Mouse (Mus musculus): Measurements from ENCODE around the gene Upk3bl.
A peak's percentile ranks its signal among the peaks of the same experiment; 100 is the strongest.
"Not testable (repeated sequence)": the region's sequence is repeated elsewhere in the genome, so short reads cannot be mapped to it uniquely, and the experiment has no call there.

Upk3bl gene

DNA sequence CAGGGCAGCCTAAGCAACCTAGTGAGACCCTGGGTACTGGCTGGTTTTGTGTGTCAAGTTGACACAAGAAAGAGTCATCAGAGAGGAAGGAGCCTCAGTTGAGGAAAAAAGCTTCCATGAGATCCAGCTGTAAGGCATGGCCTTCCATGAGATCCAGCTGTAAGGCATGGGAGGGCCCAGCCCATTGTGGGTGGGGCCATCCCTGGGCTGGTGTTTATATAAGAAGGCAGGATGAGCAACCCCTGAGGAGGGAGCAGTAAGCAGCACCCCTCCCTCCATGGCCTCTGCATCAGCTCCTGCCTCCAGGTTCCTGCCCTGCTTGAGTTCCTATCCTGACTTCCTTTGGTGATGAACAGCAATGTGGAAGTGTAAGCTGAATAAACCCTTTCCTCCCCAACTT, 5.8 kb upstream of the Upk3bl start:
- DNase-seq (ENCODE audit: low spot score), result not testable (repeated sequence)

DNA sequence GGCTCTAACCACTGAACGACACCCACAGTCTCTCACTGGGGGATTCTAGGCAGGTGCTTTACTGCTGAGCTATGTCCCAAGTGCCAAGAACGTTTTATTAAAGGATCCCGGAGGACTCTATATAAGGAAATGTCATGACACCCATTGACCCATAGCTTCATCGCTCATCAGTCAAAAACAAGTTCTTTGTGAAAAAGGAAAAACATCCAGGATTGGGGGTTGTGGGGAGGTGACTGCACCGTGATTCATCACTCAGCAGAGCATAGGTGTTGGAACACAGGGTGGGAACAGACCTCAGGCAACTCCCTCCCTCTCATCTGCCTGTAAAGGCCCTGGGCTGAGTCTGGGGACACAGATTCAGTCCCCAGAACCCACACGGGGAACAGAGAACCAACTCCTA, 4.4 kb upstream of the Upk3bl start:
- DNase-seq (ENCODE audit: low spot score), result no peak

DNA sequence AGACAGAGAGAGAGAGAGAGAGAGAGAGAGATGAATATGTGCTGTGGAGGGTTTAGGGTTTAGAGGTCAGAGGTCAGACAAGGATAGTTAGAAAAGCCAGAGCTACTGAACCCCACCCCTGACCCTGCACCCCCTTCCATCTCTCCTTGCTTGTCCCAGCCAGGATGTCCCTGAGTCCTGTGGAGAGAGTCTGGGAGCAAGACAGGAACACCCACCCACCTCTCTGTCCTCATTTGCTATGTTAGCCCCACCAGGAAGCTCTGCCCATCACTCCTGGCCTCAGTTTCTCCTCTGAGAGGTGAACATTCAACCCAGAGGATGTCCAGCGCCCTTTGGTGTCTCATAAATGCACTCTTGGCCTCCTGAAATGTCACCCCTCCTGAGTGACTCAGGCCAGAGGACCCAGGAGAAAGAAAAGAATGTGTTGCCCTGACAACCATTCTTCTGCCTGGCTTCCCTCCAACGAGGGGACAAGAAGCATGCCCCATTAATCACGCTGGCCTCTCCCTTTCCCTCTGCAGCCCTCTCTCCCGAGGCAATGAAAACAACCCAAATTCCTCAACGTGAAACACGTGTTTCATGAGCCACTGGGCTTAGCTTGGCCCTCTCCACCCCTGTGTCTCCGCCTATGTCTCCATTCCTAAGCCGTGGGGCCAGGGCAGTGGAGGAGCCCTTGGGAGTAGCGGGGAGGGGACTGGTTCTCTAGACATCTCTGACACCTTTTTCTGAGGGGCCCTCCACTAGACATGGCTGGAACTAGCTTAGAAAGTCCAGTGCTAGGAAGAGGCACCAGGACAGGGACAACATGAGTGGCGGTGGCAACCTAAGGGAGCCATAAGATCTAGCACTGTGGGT, 2.8 kb upstream of the Upk3bl start:
- DNase-seq (ENCODE audit: low spot score), result peak; percentile 90

DNA sequence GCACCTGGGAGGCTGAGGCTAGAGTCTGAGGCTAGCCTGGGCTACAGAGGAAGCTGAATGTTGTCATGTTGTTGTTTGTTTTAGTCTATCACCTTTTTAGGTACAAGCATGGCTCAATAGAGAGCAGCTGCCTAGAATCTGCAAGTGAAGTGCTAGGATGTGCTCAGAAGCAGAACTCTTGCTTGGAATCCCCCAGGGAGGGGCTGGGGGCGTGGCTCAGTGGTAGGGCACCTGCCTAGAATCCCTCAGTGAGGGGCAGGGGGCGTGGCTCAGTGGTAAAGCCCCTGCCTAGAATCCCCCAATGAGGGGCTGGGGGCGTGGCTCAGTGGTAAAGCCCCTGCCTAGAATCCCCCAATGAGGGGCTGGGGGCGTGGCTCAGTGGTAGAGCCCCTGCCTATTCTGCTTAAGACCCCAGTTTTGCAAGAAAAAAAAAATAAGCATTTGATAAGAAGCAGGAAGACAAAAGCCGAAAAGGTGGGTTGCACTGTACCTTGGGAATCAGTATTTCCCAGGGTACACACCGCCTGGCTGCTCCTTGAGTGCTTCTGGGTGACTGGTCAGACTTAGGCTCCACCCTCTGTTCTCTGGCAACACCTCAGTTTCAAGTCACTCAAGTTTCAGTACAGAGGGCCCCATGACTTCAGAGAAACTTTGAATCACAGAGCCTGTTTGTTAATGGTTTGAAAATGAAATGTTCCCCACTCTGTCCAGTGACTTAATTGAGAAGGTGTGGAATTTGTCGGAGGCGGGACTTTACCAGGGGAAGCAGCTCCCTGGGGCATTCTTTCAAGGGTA, 1.2 kb upstream of the Upk3bl start:
- DNase-seq (ENCODE audit: low spot score), result no peak

DNA sequence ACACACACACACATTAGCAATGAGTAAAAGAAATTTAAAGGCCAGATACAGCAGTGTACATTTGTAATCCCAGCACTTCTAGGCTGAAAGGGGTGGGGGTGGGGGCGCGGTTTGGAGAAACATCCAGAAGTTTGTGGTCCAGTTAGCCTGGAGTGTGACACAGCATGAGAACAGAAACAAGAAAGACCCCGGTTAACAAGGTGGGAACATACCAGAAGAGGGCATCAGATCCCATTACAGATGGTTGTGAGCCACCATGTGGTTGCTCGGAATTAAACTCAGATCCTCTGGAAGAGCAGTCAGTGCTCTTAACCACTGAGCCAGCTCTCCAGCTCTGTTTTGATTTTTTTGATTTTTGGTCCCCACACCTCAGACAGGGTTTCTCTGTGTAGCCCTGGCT, 1.8 kb downstream of the Upk3bl start:
- no peak for DNase-seq (ENCODE audit: low spot score)

DNA sequence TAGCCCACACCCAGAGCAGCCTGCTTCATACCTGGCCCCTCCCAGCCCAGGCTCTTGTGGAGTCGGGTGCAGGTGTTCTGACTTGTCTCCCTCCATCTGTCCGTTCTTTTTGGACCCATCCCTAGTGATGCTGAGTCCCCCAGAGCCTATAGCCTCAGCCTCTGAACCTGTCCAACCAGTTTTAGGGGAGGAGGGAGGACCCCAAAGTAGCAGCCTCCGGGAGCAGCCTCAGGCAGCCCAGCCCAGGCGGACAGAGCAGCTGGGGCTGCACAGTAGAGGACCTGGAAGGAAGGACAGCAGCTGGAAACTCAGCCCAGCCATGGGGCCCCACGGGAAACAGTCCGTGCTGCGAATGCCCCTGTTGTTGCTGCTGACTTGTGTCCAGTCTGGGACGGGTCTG, 2.8 kb downstream of the Upk3bl start:
- DNase-seq (ENCODE audit: low spot score), result no peak

DNA sequence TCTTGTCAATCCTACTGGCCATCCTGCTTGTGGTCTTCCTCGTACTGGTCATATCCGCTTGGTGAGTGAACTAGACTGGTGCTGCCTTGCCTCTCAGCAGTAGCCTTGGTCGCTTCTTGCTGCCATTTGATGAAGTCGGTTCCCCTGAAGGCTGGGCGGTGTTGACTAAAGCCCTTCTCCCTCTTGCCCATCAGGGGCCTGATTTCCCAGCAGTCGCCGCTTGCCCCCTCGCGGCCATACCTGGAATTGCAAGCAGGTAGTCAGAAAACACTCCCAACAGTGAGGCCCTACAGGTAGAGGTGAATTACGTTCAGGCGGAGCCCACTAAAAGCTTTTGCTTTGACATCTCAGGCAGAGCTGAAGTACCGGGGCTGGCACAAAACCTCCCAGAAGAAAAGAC, 7.3 kb downstream of the Upk3bl start:
- peak; percentile 90 for DNase-seq (ENCODE audit: low spot score)

DNA sequence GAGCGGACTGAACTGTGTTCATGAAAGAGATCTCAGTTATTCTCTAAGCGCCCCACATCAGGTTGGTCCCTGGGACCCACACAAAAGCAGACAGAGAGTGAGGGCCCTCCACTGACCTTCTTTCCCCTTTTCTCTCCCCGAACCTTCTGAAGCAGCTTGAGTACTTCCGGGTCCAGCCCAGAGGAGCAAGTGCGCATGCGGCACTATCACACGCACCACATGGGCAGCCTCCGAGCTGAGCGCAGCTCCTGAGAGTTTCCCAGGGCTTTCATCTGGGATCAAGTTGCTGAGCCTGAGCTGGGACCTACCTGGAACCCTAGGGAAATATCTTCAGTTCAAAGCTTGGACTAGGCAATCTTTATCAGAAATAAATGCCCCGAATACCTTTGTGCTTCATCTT, 9.6 kb downstream of the Upk3bl start:
- no peak for DNase-seq (ENCODE audit: low spot score)

DNA sequence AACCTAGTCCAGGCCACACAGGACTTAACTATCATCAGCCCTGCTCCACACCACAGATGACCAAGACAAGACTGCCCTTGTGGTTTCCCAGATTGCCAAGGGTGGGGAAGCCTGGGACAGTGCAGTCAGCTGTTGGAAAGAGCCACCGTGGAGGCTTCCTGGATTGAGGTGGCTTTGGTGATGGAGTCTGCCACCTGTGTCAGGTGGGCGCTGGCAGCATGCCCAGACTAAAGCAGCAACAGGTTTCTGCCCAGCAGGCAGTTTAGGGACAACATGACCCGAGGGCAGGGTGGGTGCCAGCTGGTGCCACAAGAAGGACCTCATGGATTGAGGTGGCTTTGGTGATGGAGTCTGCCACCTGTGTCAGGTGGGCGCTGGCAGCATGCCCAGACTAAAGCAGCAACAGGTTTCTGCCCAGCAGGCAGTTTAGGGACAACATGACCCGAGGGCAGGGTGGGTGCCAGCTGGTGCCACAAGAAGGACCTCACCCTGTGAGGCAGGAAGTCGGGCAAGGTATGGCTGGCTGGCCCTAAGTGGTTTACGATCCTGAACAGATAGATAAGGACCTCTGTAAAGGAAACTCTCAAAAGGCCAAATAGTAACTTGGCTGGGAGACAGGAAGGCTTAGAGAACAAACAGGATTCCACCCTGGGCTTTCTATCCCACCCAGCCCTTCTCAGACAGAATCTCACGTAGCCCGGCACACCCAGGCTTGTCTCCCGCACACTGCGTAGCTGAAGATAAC, 12.3 kb downstream of the Upk3bl start:
- not testable (repeated sequence) for DNase-seq (ENCODE audit: low spot score)

DNA sequence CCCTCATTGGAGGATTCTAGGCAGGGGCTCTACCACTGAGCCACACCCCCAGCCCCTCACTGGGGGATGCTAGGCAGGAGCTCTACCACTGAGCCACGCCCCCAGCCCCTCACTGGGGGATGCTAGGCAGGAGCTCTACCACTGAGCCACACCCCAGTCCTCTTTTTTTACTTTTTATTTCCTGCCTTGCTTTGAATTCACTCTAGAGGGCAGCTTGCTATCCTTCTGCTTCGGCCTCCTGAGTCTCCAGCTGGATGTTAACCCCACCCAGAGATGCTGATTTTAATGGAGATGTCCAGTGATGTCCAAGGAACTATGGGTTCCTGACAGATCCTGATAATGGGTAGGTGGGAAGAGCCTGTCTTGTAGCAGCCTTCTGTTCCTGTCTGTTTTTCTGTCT, 15.1 kb downstream of the Upk3bl start:
- no peak for DNase-seq (ENCODE audit: low spot score)

DNA sequence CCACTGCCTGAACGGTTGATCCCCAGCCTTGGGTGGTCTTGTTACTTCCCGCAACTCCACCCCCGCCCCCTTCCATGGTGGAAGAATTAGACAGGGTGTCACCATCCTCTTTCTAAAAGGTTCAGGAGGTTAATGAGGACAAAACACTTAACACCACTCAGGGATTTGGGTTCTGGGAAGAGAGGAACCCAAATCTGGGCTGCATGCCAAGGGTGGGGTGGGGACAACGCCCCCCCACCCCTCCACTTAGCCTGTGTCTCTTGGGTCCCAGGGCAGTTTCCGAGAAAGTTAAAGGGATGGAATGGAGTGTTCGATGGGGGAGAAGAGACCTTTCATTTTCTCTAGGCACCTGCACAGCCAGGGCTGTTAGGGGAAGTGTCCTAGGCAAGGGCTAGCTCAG, 18.8 kb downstream of the Upk3bl start:
- no peak for DNase-seq (ENCODE audit: low spot score)

DNA sequence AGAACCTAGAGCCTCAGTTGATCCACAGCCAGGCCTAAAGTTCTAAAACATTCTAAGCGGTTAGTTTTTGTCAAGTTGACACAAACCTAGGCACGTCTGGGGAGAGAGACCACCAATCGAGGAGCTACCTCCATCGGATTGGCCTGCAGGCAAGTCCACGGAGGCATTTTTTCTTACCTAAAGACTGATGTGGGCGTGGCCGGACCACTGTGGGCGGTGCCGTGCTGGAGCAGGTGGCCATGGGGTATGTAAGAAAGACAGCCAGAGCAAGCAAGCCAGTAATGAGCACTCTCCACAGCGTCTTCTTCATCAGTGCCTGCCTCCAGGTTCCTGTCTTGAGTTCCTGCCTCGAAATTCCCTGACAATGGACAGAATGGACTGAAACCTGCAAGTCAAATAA, 19.2 kb downstream of the Upk3bl start:
- DNase-seq (ENCODE audit: low spot score), result no peak

DNA sequence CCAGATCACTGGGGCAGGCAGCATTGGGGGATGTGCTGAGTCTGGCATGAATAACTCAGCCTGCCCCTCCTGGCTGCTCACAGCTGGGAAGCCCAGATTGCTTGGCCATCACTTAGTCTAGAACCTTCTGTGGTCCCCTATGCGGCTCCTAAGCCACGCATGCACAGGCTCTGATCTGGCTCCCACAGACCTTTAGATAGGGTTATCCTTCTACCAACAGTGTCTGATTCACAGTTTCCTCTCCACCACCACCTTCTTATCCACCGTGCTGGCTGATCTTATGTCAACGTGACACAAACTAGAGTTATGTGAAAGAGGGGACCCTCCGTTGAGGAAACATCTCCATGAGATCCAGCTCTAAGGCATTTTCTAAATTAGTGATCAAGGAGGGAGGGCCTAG, 20.8 kb downstream of the Upk3bl start:
- no peak for DNase-seq (ENCODE audit: low spot score)

DNA sequence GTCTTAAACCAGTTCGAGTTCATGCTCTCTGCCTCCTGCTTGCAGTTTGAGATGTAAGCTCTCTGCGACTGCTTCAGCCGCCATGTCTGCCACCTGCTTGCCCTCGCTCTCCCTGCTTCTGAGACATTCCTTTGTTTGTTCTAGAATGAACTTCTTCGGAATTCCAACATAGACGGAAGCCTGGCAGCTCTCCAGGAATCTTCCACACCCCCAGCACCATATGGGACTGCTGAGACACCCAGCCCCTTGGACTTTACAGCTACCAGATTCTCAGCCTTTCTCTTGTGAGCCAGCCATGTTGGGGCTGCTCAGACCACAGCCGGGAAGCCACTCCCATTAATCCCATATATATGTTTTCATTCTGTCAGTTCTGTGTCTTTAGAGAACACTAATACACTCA, 22.0 kb downstream of the Upk3bl start:
- no peak for DNase-seq (ENCODE audit: low spot score)

DNA sequence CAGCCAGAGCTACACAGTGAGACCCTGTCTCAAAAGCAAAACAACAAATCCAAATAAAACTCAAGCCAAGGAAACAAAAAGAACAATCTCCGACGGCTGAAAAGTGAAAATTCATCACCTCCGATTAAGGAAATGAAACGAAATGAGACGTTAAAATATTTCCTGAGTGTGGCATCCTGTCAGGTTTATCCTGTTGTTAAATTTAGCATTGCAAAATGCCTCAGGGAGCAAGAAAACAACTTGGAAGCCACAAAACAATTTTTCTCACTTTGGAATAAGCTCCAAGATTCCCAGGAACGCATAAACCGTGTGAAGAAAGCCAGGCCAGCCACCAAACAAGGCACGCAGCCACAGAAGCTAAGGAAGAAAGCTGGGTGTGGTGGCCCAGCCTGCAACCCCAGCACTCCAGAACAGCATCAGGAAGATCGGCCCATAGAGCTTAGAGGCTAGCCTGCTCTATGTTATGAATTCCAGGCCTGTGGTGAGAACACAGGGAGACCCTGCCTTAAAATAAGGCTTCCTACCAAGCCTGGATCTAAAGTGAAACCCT, 22.8 kb downstream of the Upk3bl start:
- DNase-seq (ENCODE audit: low spot score), result no peak

DNA sequence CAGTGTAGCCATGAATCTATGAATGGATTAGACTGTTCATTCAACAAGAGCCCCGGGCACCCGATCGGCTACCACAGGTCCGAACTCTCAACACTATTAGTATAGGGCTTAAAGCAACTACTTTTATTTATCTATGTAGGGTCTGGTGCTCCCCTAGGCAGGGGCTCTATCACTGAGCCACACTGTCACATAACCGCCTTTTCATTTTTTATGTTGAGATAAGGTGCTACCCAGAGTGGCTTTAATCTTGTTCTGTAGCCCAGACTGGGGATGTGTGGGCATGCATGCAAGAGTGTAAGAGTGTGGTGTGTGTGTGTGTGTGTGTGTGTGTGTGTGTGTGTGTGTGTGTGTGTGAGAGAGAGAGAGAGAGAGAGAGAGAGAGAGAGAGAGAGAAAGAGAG, 23.8 kb downstream of the Upk3bl start:
- DNase-seq (ENCODE audit: low spot score), result no peak

DNA sequence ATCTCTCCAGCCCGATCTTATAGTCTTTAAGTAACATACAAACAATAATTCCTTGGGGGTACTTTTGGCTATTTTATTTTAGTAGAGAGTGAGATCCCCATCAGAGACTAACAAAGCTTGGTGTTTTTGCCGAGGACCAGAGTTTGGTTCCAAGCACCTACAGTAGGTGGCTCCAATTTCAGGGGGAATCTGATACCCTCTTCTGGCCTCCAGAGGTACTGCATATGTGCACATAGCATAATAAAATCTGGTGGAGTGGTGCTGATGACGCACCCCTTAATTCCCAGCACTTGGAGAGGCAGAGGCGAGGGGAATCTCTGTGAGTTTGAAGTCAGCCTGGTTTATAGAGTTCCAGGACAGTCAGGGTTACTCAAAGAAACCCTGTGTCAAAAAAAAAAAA, 28.1 kb downstream of the Upk3bl start:
- DNase-seq (ENCODE audit: low spot score), result no peak

DNA sequence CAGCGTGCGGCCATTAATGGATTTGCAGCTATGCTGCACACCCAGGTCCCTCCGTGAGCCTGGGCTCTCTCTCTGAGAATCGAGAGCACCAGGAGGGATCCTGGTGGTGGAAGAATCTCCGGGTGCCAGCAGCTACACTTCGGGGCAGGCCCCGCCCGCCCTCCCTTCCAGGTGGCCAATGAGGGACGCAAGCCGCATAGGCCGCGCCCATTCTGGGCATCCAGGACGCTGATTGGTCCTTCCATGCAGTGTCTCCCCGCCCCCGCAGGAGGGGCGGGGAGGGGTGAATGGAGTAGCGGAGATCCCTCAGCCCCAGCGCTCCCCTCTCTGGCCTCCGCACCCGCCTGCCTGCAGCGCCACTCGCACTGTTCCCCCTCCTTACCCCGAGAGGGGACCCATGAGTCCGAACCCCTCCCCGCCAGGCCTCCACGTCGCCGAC, 29.4 kb downstream of the Upk3bl start, which contains the start of gene Rasa4:
Gene Rasa4 (plus strand): TSS at position 248 of the 439 bp plus-strand sequence.
- DNase-seq (ENCODE audit: low spot score), result peak; percentile 97

DNA sequence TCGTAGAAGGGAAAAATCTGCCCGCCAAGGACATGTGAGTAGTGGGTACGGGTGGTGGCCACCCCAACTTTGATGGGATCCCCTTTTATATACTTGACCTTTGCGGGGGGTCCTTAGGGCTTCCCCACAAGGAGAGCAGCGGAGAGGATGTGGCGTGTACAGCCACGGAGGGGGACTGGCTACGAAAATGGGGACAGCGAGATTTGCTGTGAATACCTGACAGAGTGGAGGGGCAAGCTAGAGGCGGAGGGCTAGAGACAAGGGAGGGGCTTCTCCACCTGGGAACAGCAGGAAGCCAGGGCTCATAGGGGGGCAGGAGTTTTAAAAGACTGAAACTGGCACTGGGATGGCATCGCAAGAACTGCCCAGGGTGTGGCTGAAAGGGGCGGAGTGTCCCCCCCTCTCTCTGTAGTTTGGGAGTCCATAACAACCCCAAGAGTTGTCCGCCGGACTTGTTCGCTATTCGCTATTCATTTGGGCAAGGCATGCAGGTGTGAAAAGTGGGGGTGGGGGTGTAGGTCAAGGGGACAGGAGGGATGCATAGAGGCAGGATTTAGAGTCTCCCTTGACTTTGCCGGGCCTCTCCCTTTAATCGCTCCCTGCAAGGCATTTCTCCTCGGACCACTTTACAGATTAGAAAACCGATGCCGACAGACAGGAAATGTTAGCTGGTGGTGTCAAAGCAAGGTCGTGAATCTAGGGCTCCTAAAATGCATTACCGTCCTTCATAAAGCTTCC, 30.0 kb downstream of the Upk3bl start:
- peak; percentile 27 for DNase-seq (ENCODE audit: low spot score)

DNA sequence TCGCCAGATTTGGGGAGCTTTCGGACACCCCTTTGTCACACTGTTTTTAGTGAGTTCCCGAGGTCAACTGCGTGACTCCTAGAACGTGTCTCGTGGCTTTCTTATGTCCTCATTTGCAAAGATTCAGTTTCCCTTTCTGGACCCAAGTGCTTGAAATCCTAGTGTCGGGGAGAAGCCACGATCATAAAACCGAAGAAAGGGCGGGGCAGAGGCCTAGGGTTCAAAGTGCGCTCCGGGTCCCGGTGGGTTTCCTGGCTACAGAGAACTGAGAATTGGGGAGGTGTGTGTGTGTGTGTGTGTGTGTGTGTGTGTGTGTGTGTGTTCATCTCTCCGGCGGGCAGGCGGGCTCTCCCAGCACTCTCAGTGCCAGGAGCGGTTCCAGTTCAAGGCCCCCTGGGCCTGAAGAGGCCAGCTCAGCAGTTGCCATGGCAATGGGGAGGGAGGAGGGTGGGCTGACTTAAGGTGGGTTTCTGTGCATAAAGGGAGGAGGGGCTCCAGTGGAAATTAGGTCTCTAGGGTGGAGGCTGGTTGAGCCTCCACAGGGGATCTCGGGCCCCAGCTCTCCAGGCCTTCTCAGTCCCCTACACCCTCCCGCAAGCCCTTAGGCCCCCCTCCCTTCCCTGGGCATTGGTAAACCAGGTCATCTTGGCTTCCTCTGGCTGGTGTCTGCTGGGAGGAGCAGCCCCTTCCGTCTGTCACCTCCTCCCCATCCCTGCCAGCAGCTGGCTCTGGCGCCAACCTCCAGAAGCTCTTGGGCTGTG, 30.8 kb downstream of the Upk3bl start:
- DNase-seq (ENCODE audit: low spot score), result peak; percentile 86

DNA sequence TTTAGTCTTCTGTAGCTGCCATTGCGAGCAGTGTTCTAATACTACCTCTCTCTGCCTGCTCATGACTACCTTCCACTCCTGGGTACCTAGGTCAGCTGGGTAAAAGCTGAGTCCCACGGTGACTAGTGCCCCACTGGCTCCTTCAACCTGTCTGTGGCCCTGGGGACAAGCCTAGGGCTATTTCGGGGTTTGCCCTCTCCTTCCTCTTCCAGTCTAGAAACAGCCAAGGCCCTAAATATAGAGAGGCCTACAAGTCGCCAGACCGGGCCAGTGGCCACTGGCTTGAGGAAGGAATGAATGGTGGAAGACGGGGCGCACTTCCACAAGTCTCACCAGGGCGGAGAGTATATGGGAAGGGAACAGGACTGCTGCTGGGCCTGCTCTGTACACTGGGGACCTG, 32.0 kb downstream of the Upk3bl start:
- DNase-seq (ENCODE audit: low spot score), result no peak

All from retina, embryonic 14.5 days (tissue).